14 mouse cellular contexts compared by ENCODE assay signal in genomic region chr12:37633286-37633685, GRCm38 (mm10).
"Had no signal": no experiment of that assay in that cellular context is flagged by ENCODE, and none has a peak within 500 bp of the region (broad histone marks: within the 10 kb centered on the region; RNA-seq: fewer than 3 reads in every experiment).

No protein-coding gene starts in this region.

- DNase-seq: kidney, adult 11 months; kidney, adult 9 months; kidney, postnatal 36 days; lung, adult 18-20 months; lung, postnatal 4 days; right cerebral cortex, postnatal 25 days; thymus, postnatal 4 days had no signal

- H3K4me2 ChIP-seq: limb, embryonic 12.5 days; midbrain, embryonic 11.5 days had no signal

- H3K27me3 ChIP-seq: limb, embryonic 12.5 days; megakaryocyte, embryonic 14.5 days had no signal

- H3K36me3 ChIP-seq: limb, embryonic 12.5 days had no signal

- H3K4me1 ChIP-seq: limb, embryonic 12.5 days; megakaryocyte, embryonic 14.5 days had no signal

- H3K9me3 ChIP-seq: limb, embryonic 12.5 days; megakaryocyte, embryonic 14.5 days had no signal

- H3K4me3 ChIP-seq: limb, embryonic 12.5 days; megakaryocyte, embryonic 14.5 days had no signal

- H3K27ac ChIP-seq: kidney, postnatal 0 days; limb, embryonic 12.5 days; liver, embryonic 14.5 days had no signal

- ATAC-seq: lung, postnatal 0 days; midbrain, embryonic 16.5 days had no signal

- H3K9ac ChIP-seq: limb, embryonic 12.5 days; liver, embryonic 14.5 days had no signal
